Mouse (Mus musculus): ENCODE results near the gene Zfpl1. TPM values are rescaled to one million over a fixed set of nuclear protein-coding genes. Genes with fewer than 3 reads are reported as not detected.

Zfpl1 gene
- polyA plus RNA-seq (2014; fragmentation: Illumina TruSeq; extraction: RNeasy Lipid Tissue Mini Kit (QIAGEN cat#74804); ENCODE audit: low read depth, low replicate concordance): not detected

DNA sequence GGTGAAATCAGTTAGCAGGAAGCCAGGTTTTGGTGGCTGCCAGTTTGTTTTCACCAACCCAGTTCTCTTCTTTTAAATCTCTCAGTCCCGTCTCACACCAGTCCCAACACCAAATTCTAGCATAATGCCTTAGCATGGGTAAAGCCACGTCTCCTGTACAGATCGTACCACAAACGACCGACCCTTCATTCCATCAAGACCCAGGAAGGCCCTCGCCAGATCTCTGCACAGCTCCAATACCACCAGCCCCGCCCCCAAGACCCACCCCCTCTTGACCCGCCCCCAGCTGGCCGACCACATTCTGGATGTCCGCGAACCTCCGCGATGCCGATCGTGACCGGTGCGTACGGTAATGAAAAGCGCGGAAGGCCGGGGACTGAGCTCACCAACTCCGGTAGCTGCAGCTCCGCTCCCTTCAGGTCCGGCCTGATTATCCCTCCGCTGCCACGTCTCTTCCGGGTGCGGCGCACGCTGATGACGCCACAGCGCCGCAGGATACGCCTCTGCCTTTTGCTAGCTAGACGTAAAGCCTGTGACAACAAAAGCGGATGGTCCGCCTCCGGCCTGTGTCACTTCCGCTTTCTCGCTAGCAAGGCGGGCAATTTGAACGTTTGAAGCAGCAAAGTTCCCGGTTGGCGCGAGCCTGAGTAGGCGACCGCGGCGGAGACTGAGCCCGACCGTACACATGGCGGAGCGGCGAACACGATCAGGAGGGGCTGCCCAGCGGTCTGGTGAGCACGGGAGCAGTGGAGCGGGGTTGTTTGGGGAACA, at the start of gene Zfpl1, which contains the start of gene Cdca5:
Gene Zfpl1 (minus strand): TSS at position 479 of the 771 bp plus-strand sequence.
Gene Cdca5 (plus strand): TSS at position 506 of the 771 bp plus-strand sequence.

DNA sequence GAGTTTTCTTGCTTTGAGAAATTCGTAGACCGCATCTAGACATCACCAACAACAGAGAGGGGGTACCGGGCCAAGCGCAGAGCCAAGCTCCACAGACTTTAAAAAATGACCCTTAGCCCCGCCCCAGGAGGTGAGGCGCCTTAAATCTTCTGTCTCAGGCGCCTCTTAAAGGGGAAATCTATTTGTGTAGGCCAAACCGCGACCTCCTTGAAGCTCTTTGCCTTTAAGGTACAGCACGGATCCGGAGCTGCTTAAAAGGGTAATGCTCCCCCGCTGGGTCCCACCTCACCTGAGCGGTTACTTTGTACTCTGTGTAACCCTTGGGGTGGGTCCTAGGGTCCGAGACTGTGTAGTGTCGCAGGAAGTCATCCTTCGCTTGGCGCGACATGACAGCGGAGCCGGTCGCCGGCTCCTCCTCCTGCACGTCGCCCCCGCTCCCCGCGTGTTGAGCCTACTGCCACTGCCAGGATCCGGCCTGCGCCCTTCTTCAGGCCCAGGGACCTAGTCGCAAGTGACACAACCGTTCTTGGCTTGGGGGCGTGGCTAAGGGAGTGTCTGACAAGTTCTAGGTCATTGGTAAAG, 43.1 kb upstream of the Zfpl1 start, which contains the start of gene Snx15:
Gene Snx15 (minus strand): TSS at position 545 of the 582 bp plus-strand sequence.

DNA sequence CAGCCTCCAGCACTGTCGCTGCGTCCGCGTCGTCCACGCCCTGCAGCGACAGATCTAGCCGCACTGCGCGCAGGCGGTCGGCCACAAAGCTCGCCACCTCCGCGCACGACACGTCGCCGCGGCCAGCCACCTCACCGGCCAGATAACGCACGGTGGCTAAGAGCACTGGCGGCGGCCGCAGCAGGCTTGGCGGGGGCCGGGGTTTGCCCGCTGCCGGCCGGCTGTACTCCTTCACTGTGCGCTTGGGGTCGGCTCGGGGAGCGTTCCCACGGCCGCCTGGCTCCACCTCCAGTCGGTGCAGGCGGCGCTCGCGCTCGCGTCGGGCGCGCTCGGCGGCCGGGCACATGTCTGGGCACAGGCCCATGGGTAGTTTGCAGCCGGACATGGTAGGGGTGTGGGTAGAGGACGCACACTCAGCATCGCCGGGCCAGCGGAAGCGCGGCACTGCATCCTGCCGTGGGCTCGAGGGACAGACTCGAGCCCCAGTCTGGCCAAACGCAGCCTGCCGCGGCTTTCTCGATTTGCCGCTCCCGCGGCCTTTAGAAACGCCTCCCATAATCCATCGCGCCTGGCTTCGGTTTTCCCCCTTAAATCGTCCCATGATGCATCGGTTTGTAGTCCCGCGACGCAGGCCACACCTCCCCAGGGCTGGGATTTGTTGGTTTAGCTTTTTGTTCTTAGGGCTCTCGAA, 33.4 kb upstream of the Zfpl1 start, which contains the start of gene Sac3d1:
Gene Sac3d1 (minus strand): TSS at position 665 of the 691 bp plus-strand sequence.

DNA sequence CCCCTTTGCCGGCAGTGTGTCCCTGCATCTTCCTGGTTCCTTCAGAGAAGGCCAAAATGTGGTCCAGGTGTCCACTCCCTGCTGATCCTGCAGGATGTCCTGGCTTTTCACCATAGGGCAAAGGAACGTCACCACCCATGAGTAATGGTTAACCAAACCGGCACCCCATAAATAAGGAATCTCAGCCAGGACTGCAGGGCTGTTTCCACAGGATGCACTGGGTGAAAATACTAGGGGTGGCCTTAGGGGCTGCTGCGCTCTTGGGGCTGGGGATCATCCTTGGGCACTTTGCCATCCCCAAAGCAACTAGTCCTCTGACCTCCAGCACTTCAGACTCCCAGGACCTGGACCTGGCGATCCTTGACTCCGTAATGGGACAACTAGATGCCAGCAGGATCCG, 20.8 kb upstream of the Zfpl1 start, which contains the start of gene Naaladl1:
Gene Naaladl1 (plus strand): TSS at position 197 of the 400 bp plus-strand sequence.

DNA sequence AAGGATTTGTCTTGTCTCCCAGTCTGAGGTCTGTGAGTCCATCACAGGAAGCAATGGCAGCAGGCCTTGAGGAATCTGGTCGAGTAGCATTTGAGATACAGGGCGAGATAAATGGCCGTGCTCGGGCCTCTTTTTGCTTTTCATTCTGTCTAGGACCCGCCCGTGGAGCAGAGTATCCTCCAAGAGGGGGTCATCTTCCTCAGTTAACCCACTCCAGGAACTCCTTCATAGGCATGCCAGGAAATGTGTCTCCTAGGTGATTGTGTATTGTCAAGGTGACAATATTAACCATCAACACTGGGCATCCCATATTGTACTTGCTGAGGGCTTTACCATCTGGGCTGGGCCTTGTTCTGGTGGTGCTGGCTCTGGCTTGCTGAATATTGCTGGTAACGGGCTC, 9.4 kb upstream of the Zfpl1 start, which contains the start of gene AC131692.1:
Gene AC131692.1 (plus strand): TSS at position 301 of the 400 bp plus-strand sequence.

DNA sequence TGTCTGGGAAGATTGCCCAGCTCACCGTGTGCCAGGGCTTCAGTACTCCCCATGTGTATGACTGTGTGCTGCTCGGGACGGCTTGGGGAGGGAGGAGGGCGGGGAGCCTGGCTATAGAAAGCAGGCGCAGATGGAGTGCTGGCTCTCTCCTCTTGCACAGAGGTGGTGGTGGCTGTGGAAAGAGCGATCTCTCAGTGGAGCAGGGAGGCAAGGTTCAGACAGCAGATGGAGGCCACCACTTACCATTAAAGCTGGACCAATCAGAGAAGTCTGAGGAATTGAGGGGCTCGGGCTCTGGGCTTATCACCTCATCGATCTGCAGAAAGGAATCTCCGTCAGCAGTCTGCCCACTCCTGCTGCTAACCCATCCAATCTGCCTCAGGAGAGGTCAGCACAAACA, 2.6 kb downstream of the Zfpl1 start, which contains the start of gene Gm28374:
Gene Gm28374 (minus strand): TSS at position 101 of the 400 bp plus-strand sequence.

DNA sequence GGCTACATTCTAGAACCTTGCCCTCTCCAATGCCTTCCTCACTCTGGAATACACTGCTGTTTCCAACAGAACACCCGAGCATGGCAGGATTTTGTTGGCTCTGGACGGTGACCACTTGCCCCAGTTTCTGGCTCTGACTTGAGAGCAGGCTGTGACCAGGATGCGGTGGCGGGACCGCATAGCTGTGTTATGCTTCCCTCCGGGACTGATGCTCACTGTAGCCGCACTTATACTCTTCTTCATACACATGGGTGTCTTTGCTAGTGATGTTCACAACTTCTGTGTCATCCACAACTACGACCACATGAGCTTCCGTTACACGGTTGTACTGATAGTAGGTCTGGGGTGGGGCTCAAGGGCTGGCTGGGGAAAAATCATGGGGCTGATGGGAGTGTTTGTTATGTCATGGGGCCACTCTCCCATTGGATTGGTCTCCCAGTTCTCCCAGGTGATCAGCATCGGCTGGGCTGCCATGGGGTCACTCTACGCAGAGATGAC, 4.7 kb downstream of the Zfpl1 start, which contains the start of gene Tmem262:
Gene Tmem262 (plus strand): TSS at position 51 of the 498 bp plus-strand sequence.

DNA sequence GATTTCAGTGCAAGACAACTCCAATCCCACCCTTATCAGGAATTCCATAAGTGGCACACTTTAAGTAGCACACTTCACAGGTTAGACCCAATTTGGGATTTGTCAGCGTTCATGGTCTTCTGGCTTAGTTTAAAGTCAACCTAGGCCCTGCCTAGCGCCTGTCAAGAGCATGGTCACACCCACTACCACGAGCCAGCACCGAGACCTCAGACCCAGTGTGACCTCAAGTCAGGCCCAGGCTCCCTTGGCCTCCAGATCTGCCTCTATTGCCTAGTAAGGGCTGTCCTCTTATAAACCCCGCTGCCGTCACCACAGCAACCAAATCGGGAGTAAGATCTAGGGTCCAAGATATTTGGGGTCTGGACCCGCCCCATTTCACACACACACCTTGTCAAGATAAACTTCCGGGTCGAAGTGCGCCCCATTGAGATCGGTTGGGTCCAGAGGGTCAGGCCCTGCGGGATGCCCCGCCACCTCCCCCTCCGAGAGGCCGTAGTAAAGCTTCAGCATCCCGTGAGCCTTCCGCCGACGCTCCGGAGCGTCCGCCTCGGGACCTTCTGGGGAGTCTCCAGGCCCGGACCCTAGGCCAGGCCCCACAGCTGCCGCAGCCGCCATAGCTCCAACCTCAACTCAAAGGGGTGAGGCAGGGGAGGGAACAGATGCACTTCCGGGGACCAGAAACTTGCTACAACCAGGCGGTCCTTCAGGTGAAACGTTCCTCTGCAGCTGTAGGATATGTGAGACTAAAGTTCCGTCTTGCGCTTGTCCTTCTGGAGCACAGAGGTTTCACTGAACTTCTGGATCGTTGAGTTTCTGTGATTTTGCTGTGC, 8.0 kb downstream of the Zfpl1 start, which contains the start of gene Vps51:
Gene Vps51 (minus strand): TSS at position 668 of the 830 bp plus-strand sequence.

DNA sequence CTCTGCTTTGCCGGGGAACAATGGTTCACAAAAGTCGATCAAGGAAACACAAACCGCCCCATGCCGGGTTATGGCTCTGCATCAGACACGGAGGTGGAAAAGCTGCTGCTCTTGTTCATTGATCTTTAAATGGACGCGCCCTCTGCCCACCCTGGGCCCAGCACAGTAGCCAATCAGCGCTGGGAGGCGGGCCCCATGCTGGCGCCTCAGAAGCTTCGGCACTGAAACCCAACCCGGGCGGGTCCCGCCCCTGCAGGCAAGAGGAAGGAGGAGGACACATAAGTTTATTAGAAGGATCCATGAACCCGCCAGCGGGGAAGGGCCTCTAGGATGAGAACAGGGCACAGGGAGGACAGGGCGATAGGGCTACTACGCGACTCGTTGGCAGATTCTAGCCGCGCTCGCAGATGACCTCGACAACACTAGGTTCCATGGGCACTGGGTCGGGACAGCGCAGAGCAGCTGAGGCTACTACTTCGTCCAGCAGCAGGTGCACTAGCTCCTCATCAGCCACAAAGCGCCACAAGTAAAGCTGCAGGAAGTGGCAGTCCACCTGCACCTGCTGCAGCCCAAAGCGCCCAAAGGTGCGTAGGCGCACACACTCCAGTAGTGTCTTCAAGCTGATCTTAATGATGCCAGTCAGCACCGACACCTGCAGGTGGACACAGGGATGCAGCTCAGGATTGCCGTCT, 16.9 kb downstream of the Zfpl1 start, which contains the start of gene Tm7sf2:
Gene Tm7sf2 (minus strand): TSS at position 650 of the 692 bp plus-strand sequence.

DNA sequence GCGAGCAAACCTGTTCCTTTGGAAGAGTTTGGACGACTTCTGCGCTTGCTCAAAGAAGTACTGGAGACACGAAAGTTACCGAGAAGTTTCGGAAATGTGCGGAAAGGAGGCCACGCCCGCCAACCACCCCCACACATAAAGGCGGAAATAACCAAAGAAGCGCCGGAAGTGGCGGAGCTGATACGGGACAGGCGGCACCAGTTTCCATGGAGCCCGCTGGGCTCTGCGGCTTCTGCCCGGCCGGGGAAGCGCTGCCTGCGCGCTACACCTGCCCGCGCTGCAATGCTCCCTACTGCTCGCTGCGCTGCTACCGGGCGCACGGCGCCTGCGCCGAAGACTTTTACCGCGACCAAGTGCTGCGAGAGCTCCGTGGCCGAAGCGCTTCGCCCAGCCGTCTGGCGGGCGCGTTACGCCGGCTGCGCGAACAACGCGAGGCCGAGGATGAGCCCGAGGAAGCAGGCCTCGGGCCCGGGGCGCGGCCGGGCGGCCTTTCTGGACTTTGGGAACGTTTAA, 23.7 kb downstream of the Zfpl1 start, which contains the start of gene Znhit2:
Gene Znhit2 (plus strand): TSS at position 172 of the 513 bp plus-strand sequence.

DNA sequence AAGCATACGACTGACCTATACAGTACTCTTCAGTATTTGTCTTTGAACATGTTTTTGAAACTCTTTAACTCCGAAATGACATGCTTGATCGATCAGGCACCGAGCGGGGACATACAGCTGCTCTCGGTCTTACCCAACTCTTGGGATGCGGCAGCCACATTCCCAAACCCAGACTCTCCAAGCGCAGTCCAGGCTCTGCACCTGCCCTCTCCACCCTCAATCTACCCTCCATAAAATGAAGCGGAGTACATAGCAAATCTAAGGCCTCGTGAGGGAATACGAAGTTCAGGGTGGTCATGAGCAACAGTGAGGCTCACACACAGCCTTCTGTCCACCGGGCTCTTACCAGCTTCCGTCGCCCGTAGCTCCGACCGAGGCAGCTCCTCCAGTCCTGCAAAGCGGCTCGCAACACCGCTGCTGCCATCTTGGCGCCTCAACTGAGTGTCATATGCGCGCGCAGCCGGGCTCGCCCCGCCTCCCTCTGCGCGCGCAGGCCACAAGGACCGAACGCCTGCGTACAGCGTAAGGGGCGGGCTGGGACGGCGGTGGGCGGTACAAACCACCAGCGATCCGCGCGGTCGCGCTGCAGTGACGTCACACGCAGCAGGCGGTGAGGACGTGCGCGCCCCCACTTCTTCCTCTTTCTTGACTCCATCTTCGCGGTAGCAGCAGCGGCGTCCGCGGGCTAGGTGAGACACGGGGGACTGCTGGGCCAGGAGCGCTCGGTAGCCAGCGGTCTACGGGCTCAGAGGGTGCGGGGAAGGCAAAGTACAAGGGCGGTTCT, 27.3 kb downstream of the Zfpl1 start, which contains the start of the genes Mrpl49 and Fau:
Gene Mrpl49 (minus strand): TSS at position 473 of the 784 bp plus-strand sequence.
Gene Fau (plus strand): TSS at position 532 of the 784 bp plus-strand sequence.

DNA sequence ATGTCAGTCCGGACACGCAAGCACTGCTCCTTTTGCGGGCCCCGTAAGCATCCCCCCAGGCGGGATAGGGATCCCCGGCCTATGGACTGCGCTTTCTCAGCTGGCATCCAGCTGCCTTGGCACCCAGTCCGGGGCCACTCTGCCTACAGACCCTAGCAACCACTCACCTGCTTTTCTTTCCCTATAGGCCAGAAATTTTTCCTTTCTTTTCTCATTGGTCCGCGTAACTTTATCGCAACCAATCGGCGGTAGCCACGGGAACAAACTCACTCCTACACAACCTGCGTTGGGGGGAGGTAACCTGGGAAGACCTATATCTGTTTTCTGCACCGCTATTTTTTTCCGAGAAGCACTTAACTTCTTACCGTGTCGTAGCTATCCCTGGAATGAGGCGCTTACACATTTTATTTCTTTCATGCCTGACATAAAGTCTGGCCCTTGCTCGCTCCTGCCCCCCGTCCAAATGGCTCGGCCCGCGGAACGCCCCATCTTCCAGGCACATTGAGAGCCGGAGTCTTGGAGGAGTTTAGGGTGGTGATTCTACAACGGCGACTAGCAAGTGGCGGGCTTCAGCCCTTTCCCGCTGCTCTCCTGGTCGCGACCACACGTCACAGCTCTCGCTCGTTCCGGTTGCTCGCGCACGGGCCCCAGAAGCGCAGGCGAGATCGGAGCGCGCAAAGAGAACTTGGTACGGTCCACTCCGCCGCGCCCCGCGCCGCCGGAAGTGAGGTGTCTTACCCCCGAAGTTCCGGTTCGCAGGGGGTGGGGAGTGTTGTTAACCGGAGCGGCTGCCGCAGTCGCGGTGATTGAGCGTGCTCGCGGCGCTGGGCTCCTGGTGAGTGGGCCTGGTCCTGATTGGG, 38.2 kb downstream of the Zfpl1 start, which contains the start of gene Syvn1:
Gene Syvn1 (plus strand): TSS at position 283 of the 860 bp plus-strand sequence.

Other genes with a start within 250 kb of the Zfpl1 start
- gene Frmd8, start 209.7 kb downstream of the Zfpl1 start, polyA plus RNA-seq (2014; fragmentation: Illumina TruSeq; extraction: RNeasy Lipid Tissue Mini Kit (QIAGEN cat#74804); ENCODE audit: low read depth, low replicate concordance): 2.8 TPM
- gene Slc25a45, start 207.1 kb downstream of the Zfpl1 start, polyA plus RNA-seq (2014; fragmentation: Illumina TruSeq; extraction: RNeasy Lipid Tissue Mini Kit (QIAGEN cat#74804); ENCODE audit: low read depth, low replicate concordance): 4.5 TPM
- 0.20 TPM for gene Tigd3, start 190.8 kb downstream of the Zfpl1 start, polyA plus RNA-seq (2014; fragmentation: Illumina TruSeq; extraction: RNeasy Lipid Tissue Mini Kit (QIAGEN cat#74804); ENCODE audit: low read depth, low replicate concordance)
- 5.4 TPM for gene Dpf2, start 171.9 kb downstream of the Zfpl1 start, polyA plus RNA-seq (2014; fragmentation: Illumina TruSeq; extraction: RNeasy Lipid Tissue Mini Kit (QIAGEN cat#74804); ENCODE audit: low read depth, low replicate concordance)
- gene Cdc42ep2, start 160.1 kb downstream of the Zfpl1 start, polyA plus RNA-seq (2014; fragmentation: Illumina TruSeq; extraction: RNeasy Lipid Tissue Mini Kit (QIAGEN cat#74804); ENCODE audit: low read depth, low replicate concordance): 1.9 TPM
- 2.4 TPM for gene Pola2, start 120.8 kb downstream of the Zfpl1 start, polyA plus RNA-seq (2014; fragmentation: Illumina TruSeq; extraction: RNeasy Lipid Tissue Mini Kit (QIAGEN cat#74804); ENCODE audit: low read depth, low replicate concordance)
- not detected for gene Slc22a20, start 98.8 kb downstream of the Zfpl1 start, polyA plus RNA-seq (2014; fragmentation: Illumina TruSeq; extraction: RNeasy Lipid Tissue Mini Kit (QIAGEN cat#74804); ENCODE audit: low read depth, low replicate concordance)
- 1.3 TPM for gene Capn1, start 69.1 kb downstream of the Zfpl1 start, polyA plus RNA-seq (2014; fragmentation: Illumina TruSeq; extraction: RNeasy Lipid Tissue Mini Kit (QIAGEN cat#74804); ENCODE audit: low read depth, low replicate concordance)
- gene Syvn1, start 38.4 kb downstream of the Zfpl1 start, polyA plus RNA-seq (2014; fragmentation: Illumina TruSeq; extraction: RNeasy Lipid Tissue Mini Kit (QIAGEN cat#74804); ENCODE audit: low read depth, low replicate concordance): 0.77 TPM
- 41.8 TPM for gene Mrpl49, start 27.2 kb downstream of the Zfpl1 start, polyA plus RNA-seq (2014; fragmentation: Illumina TruSeq; extraction: RNeasy Lipid Tissue Mini Kit (QIAGEN cat#74804); ENCODE audit: low read depth, low replicate concordance)
- 5.1 TPM for gene Fau, start 27.1 kb downstream of the Zfpl1 start, polyA plus RNA-seq (2014; fragmentation: Illumina TruSeq; extraction: RNeasy Lipid Tissue Mini Kit (QIAGEN cat#74804); ENCODE audit: low read depth, low replicate concordance)
- gene Znhit2, start 23.8 kb downstream of the Zfpl1 start, polyA plus RNA-seq (2014; fragmentation: Illumina TruSeq; extraction: RNeasy Lipid Tissue Mini Kit (QIAGEN cat#74804); ENCODE audit: low read depth, low replicate concordance): not detected
- 0.93 TPM for gene Tm7sf2, start 16.6 kb downstream of the Zfpl1 start, polyA plus RNA-seq (2014; fragmentation: Illumina TruSeq; extraction: RNeasy Lipid Tissue Mini Kit (QIAGEN cat#74804); ENCODE audit: low read depth, low replicate concordance)
- gene Vps51, start 7.7 kb downstream of the Zfpl1 start, polyA plus RNA-seq (2014; fragmentation: Illumina TruSeq; extraction: RNeasy Lipid Tissue Mini Kit (QIAGEN cat#74804); ENCODE audit: low read depth, low replicate concordance): 8.9 TPM
- gene Tmem262, start 4.9 kb downstream of the Zfpl1 start, polyA plus RNA-seq (2014; fragmentation: Illumina TruSeq; extraction: RNeasy Lipid Tissue Mini Kit (QIAGEN cat#74804); ENCODE audit: low read depth, low replicate concordance): not detected
- not detected for gene Gm28374, start 2.7 kb downstream of the Zfpl1 start, polyA plus RNA-seq (2014; fragmentation: Illumina TruSeq; extraction: RNeasy Lipid Tissue Mini Kit (QIAGEN cat#74804); ENCODE audit: low read depth, low replicate concordance)
- gene Cdca5, start within 50 bp of the Zfpl1 start, polyA plus RNA-seq (2014; fragmentation: Illumina TruSeq; extraction: RNeasy Lipid Tissue Mini Kit (QIAGEN cat#74804); ENCODE audit: low read depth, low replicate concordance): 0.24 TPM
- not detected for gene AC131692.1, start 9.5 kb upstream of the Zfpl1 start, polyA plus RNA-seq (2014; fragmentation: Illumina TruSeq; extraction: RNeasy Lipid Tissue Mini Kit (QIAGEN cat#74804); ENCODE audit: low read depth, low replicate concordance)
- gene Naaladl1, start 20.8 kb upstream of the Zfpl1 start, polyA plus RNA-seq (2014; fragmentation: Illumina TruSeq; extraction: RNeasy Lipid Tissue Mini Kit (QIAGEN cat#74804); ENCODE audit: low read depth, low replicate concordance): not detected
- gene Sac3d1, start 33.7 kb upstream of the Zfpl1 start, polyA plus RNA-seq (2014; fragmentation: Illumina TruSeq; extraction: RNeasy Lipid Tissue Mini Kit (QIAGEN cat#74804); ENCODE audit: low read depth, low replicate concordance): not detected
- 3.0 TPM for gene Snx15, start 43.3 kb upstream of the Zfpl1 start, polyA plus RNA-seq (2014; fragmentation: Illumina TruSeq; extraction: RNeasy Lipid Tissue Mini Kit (QIAGEN cat#74804); ENCODE audit: low read depth, low replicate concordance)
- not detected for gene Batf2, start 56.0 kb upstream of the Zfpl1 start, polyA plus RNA-seq (2014; fragmentation: Illumina TruSeq; extraction: RNeasy Lipid Tissue Mini Kit (QIAGEN cat#74804); ENCODE audit: low read depth, low replicate concordance)
- 0.49 TPM for gene Arl2, start 56.6 kb upstream of the Zfpl1 start, polyA plus RNA-seq (2014; fragmentation: Illumina TruSeq; extraction: RNeasy Lipid Tissue Mini Kit (QIAGEN cat#74804); ENCODE audit: low read depth, low replicate concordance)
- gene Majin, start 99.4 kb upstream of the Zfpl1 start, polyA plus RNA-seq (2014; fragmentation: Illumina TruSeq; extraction: RNeasy Lipid Tissue Mini Kit (QIAGEN cat#74804); ENCODE audit: low read depth, low replicate concordance): not detected
- not detected for gene Gpha2, start 141.4 kb upstream of the Zfpl1 start, polyA plus RNA-seq (2014; fragmentation: Illumina TruSeq; extraction: RNeasy Lipid Tissue Mini Kit (QIAGEN cat#74804); ENCODE audit: low read depth, low replicate concordance)
- 0.57 TPM for gene Ppp2r5b, start 150.9 kb upstream of the Zfpl1 start, polyA plus RNA-seq (2014; fragmentation: Illumina TruSeq; extraction: RNeasy Lipid Tissue Mini Kit (QIAGEN cat#74804); ENCODE audit: low read depth, low replicate concordance)
- not detected for gene Atg2a, start 156.7 kb upstream of the Zfpl1 start, polyA plus RNA-seq (2014; fragmentation: Illumina TruSeq; extraction: RNeasy Lipid Tissue Mini Kit (QIAGEN cat#74804); ENCODE audit: low read depth, low replicate concordance)
- 15.1 TPM for gene Ehd1, start 191.8 kb upstream of the Zfpl1 start, polyA plus RNA-seq (2014; fragmentation: Illumina TruSeq; extraction: RNeasy Lipid Tissue Mini Kit (QIAGEN cat#74804); ENCODE audit: low read depth, low replicate concordance)
- 3.2 TPM for gene Cdc42bpg, start 221.5 kb upstream of the Zfpl1 start, polyA plus RNA-seq (2014; fragmentation: Illumina TruSeq; extraction: RNeasy Lipid Tissue Mini Kit (QIAGEN cat#74804); ENCODE audit: low read depth, low replicate concordance)